Mouse (Mus musculus) mouse trophoblast stem cell (cell line): ENCODE results near the gene Gm11146.

Source experiments
- in situ Hi-C, 2 experiments: fragments of 300-500 bp; cut with MseI, MboI; formaldehyde crosslinking; loops; 2 replicates in 1 of 2; 3 replicates in 1 of 2; pipeline ENCODE4 v1.15.1; 2025

Gene Gm11146

GRCm38 (mm10) chr16:77556446-77557105, 45.3 kb downstream of the Gm11146 start:
- in situ Hi-C loops = no loop called here

GRCm38 (mm10) chr16:77551051-77551450, 50.8 kb downstream of the Gm11146 start:
- in situ Hi-C loops = no loop called here
